Mouse (Mus musculus): ENCODE measurements around the gene Cyp51.

Cyp51 gene

DNA sequence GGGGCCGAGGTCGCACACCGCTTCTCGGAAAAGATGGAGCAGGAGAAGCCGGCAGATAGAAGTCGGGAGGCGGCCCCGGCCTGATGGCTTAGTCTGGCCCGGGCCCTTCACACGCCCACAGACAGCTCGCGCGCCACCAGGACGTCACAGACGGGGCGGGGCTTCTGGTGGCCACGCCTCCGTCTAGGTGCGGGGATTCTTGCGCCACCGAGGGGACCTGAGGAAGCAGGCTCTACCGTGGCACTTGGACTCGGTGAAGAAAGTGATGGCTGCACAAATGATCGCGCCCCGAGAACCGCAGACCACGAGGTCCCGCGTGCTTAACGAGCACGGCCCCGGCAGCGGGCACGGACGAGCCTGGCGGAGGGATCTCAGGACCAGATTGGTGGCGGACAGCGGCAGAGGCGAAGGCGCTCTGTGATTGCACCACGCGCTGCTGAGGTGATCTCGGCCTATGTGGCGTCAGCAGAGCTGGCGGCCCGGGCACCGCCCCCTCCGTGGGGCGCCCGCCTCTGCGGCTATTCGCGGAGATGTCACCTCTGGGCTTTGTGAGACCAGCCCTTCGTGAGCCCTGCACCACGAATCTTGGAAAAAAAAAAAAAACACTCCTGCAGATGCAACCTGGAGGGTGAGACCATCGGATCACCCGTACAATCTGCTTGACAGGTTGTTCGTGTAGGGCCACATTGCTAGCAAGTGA is at the start of gene Cyp51:
TSS of gene Cyp51 (minus strand) at position 406 of the 700 bp plus-strand sequence.
- WGBS = under 1% methylated on average over 59 of the region's 59 CpGs

DNA sequence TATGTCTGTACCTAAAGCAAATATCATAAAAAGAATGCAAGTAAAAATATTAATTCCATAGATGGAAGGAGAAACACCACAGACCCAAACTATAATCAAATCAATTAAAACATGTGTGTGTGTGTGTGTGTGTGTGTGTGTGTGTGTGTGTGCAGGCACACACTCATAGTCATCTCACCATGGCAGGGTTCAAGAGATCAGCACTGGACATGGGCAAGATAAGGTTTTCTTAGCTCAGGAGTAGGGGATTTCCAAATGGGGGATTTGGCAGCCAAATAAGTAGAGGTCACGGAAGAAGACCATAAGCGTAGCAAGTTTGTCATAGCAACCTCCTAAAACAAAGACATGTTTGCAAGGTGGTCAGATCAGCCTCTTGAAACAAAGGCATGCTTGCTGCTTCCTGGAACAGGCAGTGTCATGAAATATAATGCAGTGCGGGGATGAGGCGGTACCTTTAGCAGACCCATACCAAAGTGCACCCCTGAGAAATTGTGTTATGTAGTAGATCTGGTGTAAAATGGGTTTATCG is 8.1 kb upstream of the Cyp51 start:
- 92% methylated on average over 5 of the region's 5 CpGs for WGBS

DNA sequence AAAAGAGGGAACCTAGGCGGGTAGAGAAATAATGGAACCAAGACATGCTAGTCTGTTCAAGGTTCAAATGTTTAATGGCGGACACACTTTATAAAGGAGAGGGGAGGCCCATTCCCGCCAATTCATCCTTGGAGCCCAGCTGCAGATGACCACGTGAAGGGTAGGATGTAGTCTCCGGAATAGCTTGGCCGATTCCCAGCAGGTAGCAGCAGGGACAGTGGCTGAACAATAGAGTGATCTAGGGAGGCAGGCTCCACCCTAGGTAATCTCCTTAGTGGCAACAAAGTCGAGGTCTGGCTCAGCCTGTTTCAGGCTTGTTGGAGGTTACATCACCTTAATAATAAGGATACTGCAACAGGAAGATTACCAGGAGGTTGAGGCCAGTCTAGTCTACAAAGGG is 2.5 kb upstream of the Cyp51 start:
- WGBS = 70% methylated on average over 7 of the region's 7 CpGs

DNA sequence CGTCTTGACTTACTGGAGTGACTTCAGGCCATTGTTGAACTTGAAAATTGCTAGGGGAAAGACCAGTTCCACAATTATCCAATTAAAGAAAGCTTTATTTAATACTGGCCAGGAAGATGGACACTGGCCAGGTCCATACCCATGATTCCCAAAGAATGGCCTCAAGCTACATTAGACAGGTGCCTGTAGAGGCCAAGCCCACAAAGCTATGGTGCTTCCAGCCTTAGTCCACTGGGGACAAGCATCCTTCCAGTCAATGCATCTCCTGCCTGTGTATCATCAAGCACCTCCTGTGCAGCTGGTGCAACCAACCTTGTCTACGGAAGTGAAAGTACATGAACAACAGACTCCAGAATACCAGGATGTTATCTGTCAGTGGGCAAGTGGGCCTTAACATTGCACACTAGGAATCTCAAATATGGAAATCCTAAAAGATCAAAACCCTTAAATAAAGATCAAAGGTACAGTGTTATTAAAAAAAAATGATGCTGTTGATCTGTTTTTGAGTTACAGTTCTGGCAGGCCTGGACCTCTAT is 1.2 kb upstream of the Cyp51 start:
- WGBS = 89% methylated on average over 2 of the region's 2 CpGs

DNA sequence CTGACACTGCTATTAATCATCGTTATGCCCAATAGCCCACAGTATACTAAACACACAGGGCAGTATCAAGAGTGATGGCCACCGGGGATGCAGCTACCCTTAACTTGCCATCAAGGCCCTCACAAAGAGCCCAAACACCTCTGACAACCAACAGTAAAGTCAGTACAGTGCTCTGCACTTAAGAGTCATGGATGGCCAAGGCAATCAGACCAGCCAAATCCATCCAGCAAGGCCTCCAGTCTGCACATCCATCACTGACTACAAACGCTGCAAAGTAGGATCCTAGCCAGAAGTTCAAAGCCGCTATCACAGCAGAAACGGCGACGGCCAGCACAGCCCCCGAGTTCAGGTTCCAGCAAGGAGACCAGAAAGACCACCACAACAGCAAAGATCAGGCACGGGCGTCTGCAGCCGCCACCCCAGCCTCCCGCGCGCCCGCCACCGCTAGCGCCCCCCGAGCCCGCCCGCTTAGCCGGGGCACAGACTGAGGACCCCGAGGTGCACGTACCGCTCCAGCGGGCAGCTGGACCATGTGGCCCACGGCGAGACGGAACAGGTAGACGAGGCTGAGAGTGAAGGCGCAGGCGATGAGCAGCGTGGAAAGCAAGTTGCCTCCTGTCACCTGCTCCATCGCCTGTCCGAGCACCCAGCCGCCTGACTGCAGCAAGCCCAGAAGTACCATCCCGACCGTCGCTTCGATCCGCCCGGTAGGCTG is 763 bp downstream of the Cyp51 start:
- WGBS = under 1% methylated on average over 41 of the region's 41 CpGs

DNA sequence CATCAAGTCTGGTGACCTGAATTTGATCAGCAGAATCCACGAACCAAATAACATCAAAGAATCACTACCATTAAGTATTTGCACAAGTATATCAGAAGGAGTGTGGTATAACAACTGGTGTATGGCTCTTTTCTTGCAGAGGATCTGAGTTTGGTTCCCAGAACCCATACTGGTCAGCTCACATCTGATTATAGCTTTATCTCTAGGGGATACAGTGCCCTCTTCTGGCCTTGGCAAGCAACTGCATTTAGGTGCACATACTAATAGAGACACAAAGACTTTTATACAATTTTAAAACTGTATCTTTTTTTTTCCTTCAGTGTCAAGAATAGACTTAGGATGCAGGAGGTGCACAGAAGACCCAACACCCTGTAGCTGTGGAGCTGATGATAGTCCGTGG is 2.8 kb downstream of the Cyp51 start:
- WGBS = 95% methylated on average over 2 of the region's 2 CpGs

- 65% methylated on average over 4 of the region's 4 CpGs for WGBS
These were observed 3.5 kb downstream of the Cyp51 start for GRCm38 (mm10) chr5:4101031-4101430.

- 90% methylated on average over 5 of the region's 5 CpGs for WGBS
These were observed 10.1 kb downstream of the Cyp51 start for GRCm38 (mm10) chr5:4094471-4094870.

GRCm38 (mm10) chr5:4088190-4088589 is 16.4 kb downstream of the Cyp51 start:
- WGBS = 66% methylated on average over 5 of the region's 5 CpGs

DNA sequence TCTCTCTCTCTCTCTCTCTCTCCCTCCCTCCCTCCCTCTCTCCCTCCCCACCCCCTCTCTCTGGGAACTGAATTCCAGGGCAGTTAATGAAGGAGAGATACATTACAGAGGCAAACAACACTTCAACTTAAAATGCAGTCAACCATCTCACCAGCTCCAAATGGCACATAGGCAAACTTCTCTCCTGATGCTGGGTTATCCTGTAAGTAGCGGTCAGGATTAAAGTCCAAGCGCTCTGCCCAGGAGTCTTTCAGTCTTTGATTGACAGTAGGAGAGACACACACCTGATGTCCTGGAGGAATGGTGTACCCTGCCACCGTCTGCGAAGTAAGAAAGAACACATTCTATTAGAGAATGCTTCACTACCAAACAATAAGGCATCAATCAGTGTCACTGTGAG is 18.2 kb downstream of the Cyp51 start:
- WGBS = 88% methylated on average over 4 of the region's 4 CpGs

DNA sequence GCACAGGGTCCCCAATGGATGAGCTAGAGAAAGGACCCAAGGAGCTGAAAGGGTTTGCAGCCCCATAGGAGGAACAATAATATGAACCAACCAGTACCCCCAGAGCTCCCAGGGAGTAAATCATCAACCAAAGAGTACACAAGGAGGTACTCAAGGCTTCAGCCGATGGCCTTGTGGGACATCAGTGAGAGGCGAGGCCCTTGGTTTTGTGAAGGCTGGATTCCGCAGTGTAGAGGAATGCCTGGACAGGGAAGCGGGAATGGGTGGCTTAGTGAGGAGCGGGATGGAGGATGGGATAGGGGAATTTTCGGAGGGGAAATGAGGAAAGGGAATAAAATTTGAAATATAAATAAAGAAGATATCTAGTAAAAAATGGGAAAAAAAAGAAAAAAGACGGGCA is 19.6 kb downstream of the Cyp51 start:
- WGBS = 96% methylated on average over 7 of the region's 7 CpGs

DNA sequence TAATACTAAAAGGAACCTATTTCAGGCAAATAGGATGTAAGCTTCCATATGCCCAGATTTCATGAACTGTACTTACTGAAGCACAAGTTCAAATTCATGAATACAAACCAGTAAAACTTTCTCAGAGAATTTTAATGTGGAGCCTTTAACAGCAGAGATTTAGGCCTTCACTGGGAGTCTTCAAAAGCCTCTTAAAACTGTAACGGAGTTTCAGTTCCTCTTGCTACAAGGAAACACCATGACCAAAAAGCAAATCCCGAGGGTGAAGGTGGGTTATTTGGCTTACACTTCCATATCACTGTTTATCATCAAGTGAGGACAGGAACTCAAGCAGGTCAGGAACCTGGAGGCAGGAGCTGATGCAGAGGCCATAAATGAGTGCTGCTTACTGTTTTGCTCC is 23.0 kb downstream of the Cyp51 start:
- 79% methylated on average over 2 of the region's 2 CpGs for WGBS

DNA sequence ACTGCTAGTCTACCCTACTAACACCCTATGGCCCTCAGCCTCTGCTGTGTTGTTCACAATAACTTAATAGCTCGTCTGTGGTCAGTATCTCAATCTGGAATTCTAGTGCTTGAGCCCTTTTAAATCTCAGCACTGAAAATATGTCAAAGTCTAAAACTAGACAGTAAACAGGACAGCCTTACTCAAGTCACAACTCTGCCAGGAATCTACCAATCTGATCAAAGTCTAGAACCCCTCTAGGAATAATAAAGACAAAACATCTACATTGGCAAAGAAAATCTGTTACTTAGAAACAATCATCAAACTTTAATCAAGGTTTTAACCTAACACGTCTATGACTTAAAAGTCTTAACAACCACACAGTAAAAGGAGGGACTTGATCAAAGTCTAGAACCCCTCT is 23.7 kb downstream of the Cyp51 start:
- 62% methylated on average over 2 of the region's 2 CpGs for whole genome bisulfite sequencing

- 68% methylated on average over 3 of the region's 3 CpGs for WGBS
These were observed 25.5 kb downstream of the Cyp51 start for GRCm38 (mm10) chr5:4079086-4079485.

- WGBS = 29% methylated on average over 3 of the region's 3 CpGs
These were observed 37.3 kb downstream of the Cyp51 start for GRCm38 (mm10) chr5:4067203-4067602.

GRCm38 (mm10) chr5:4066476-4067115 is 38.0 kb downstream of the Cyp51 start:
- 93% methylated on average over 18 of the region's 18 CpGs for WGBS

DNA sequence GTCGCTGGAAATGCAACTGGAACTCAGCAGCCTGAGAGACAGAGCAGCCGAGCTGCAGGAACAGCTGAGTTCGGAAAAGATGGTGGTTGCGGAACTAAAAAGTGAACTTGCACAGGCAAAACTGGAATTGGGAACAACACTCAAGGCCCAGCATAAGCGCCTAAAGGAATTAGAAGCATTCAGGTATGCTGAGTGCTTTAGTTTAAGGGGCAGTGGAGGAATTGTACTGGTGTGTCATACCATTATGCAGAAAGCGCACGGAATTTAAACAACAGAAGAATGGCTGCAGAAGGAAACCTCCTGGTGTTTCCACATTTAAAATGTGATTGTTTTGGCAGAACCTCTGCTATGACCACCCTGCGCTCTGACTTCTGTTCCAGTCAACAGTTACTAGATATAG is 44.2 kb downstream of the Cyp51 start:
- 94% methylated on average over 8 of the region's 8 CpGs for WGBS

DNA sequence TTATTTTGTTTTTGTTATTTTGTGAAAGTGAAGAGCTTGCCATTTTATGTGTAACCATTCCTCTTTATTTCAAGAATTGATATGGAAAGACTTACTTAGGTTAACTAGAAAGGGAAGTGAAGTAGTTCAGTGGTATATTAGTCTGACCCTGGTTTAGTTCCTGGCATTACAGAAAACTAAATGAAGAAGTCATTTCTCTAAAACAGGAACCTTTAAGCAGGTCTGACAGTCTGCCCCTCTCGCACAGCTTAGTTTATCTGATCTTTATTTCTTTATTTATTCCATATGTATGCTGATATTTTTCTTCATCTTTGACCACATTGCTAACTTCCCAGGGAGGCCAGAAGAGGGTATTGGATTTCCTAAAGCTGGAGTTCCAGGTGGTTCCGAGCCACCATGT is 63.6 kb downstream of the Cyp51 start:
- WGBS = 94% methylated on average over 2 of the region's 2 CpGs

DNA sequence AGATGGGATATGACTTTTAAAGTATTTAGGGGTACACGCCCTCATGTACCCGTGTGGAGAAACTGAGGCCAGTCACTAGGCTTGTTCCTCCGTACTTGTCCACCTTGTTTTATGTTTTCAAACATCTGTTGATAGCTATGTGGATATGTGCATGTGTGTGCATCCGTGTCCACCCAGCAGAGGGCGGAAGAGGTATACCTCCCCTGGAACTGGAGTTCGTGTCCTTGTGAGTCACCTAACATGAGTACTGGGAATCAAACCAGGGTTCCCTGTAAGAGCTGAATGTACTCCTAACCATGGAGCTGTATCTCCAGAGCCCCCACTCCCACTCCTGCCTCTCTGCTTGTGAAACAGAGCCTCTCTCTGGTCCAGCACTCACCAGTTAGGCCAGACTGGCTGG is 64.2 kb downstream of the Cyp51 start:
- 92% methylated on average over 6 of the region's 6 CpGs for WGBS

DNA sequence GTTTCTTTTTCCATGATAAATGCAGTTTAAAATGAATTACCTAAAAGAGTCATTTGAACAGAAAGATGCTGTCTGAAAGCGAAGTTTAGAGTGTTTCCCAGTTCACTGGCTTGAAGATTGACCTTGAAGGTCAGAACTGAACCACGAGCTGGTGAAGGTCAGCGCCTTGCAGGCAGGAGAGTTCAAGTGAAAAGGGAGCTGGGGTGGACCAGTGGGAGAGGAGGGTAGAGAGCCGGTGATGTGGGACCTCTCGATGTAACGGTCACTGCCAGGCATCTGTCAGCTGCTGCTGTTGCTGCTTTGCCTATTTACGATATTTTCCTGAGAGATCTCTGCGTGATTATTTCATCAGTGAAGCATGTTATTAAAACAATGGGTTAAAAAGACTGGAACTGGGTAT is 65.2 kb downstream of the Cyp51 start:
- 86% methylated on average over 8 of the region's 8 CpGs for WGBS

DNA sequence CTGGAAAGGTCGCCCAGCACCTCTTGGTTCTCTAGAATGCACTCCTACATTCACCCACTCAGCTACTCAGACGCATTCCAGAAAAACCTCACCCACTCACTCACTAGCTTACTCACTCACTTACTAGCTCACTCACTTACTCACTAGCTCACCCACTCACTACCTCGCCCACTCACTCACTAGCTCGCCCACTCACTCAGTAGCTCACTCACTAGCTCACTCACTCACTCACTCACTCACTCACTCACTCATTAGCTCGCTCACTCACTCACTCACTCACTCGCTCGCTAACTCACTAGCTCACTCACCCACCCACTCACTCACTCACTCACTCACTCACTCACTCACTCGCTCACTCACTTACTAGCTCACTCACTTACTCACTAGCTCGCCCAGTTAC is 67.9 kb downstream of the Cyp51 start:
- 86% methylated on average over 9 of the region's 9 CpGs for WGBS

DNA sequence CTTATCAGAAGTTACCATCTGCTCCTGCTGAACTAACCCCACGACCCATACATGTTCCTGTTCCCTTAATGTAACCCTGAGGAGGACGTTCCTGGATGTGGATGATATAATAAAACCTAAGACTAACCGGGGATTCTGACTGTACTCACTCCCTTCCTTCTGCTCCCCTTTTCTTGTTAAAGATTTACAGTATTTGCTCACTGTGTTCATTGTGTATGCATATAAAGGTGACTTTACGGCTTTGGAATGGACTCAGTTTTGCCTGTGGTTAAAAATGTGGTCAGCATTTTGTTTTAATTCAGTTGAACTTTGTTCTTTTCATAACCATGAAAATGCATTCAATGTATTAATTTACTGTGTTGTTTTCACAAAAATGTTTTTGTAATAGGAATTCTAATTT is 72.7 kb downstream of the Cyp51 start:
- WGBS = 85% methylated on average over 4 of the region's 4 CpGs

Data from cerebral cortex, adult 2 months (tissue).